In genomic region chr7:92897021-92897420, GRCm38 (mm10) we compare ENCODE assay signal across 8 mouse cellular contexts. TPM values are rescaled to one million over a fixed set of nuclear protein-coding genes. Genes with fewer than 3 reads are reported as not detected.
DNase-seq lines count a peak whose midpoint lies in the region; ATAC-seq lines count a peak whose summit lies in the region.

No protein-coding gene starts in this region.

- peak; percentile 51 for DNase-seq in kidney, postnatal 10 days
- DNase-seq in A20 (ENCODE audit: low read depth, low spot score) (peak; percentile 36), NIH3T3 (ENCODE audit: low read depth) (peak; percentile 50)
- peak; percentile 33 for DNase-seq in yolk sac, embryonic 10.5 days (ENCODE audit: low spot score)
- DNase-seq in ovary, postnatal 36 days (ENCODE audit: low spot score): no peak
- no peak for DNase-seq in c-Kit-positive CD71-positive TER-119-positive erythroid progenitor cells, embryonic 14.5 days (ENCODE audit: low spot score)

- no peaks in the 10 kb centered on the region for H3K27me3 ChIP-seq in kidney, embryonic 16.5 days (ENCODE audit: insufficient read depth, low read length)
- no peaks in the 10 kb centered on the region for H3K27me3 ChIP-seq in forebrain, embryonic 16.5 days (replicated peaks; ENCODE audit: control insufficient read depth, insufficient read depth, low read length)

- no peak overlapping the region for H3K27ac ChIP-seq in kidney, embryonic 16.5 days (ENCODE audit: low read length)
- no peak overlapping the region for H3K27ac ChIP-seq in forebrain, embryonic 16.5 days (ENCODE audit: low read length)

- WGBS in kidney, embryonic 16.5 days: 51% methylated on average over 2 of the region's 2 CpGs
- 64% methylated on average over 2 of the region's 2 CpGs for WGBS in forebrain, embryonic 16.5 days

- no peaks in the 10 kb centered on the region for H3K4me1 ChIP-seq in kidney, embryonic 16.5 days (ENCODE audit: insufficient read depth, low read length)
- peaks cover 3% of the 10 kb centered on the region; the same call in 1 of the 2 replicates for H3K4me1 ChIP-seq in forebrain, embryonic 16.5 days (replicated peaks; ENCODE audit: control insufficient read depth, insufficient read depth, low read length)

- H3K4me3 ChIP-seq in kidney, embryonic 16.5 days (ENCODE audit: low read length): no peak overlapping the region
- no peak overlapping the region for H3K4me3 ChIP-seq in forebrain, embryonic 16.5 days (replicated peaks; ENCODE audit: low read length)

- no peak overlapping the region for H3K4me2 ChIP-seq in kidney, embryonic 16.5 days (replicated peaks; ENCODE audit: low read depth, low read length)
- H3K4me2 ChIP-seq in forebrain, embryonic 16.5 days (ENCODE audit: low read length): no peak overlapping the region

- peaks cover 5% of the 10 kb centered on the region for H3K9me3 ChIP-seq in kidney, embryonic 16.5 days (ENCODE audit: low read length)
- no peaks in the 10 kb centered on the region; the same call in 1 of the 2 replicates for H3K9me3 ChIP-seq in forebrain, embryonic 16.5 days (ENCODE audit: control insufficient read depth, low read length)

- H3K36me3 ChIP-seq in kidney, embryonic 16.5 days (ENCODE audit: insufficient read depth, low read length): 0 out of 2 replicates have a peak, but pooled peaks cover 4% of the 10 kb centered on the region
- H3K36me3 ChIP-seq in forebrain, embryonic 16.5 days (ENCODE audit: control insufficient read depth, insufficient read depth): no peaks in the 10 kb centered on the region

- ATAC-seq in kidney, embryonic 16.5 days (ENCODE audit: low FRiP score, low TSS enrichment): no peak
- 0 out of 2 replicates have a peak, but pooled peaks have one; percentile 66 for ATAC-seq in forebrain, embryonic 16.5 days

- no peak overlapping the region for H3K9ac ChIP-seq in kidney, embryonic 16.5 days (replicated peaks; ENCODE audit: low read length)
- H3K9ac ChIP-seq in forebrain, embryonic 16.5 days (replicated peaks; ENCODE audit: low read depth, low read length): no peak overlapping the region

RNA-seq across cellular contexts. Expression of gene Prcp, which starts 22.8 kb away (rescaled TPM):
- 23.0 TPM in 2 replicates for polyA plus RNA-seq in kidney, embryonic 16.5 days (2015; fragmentation: Nextera tagmentation; extraction: Ambion mirVana)
- 17.3 and 19.7 TPM in 2 replicates for polyA plus RNA-seq in forebrain, embryonic 16.5 days (2015; fragmentation: Nextera tagmentation; extraction: Ambion mirVana)

RNA-seq across cellular contexts. Expression of gene Ddias, which starts 23.0 kb away (rescaled TPM):
- polyA plus RNA-seq in kidney, embryonic 16.5 days (2015; fragmentation: Nextera tagmentation; extraction: Ambion mirVana): 12.0 and 13.4 TPM in 2 replicates
- 6.6 and 9.6 TPM in 2 replicates for polyA plus RNA-seq in forebrain, embryonic 16.5 days (2015; fragmentation: Nextera tagmentation; extraction: Ambion mirVana)

Comparison
In these comparisons a context has a peak if more than half of its experiments do, and no peak if none do; other contexts are left out.
1. DNase-seq: peak in kidney, postnatal 10 days (single experiment), A20 (single experiment), NIH3T3 (single experiment) and yolk sac, embryonic 10.5 days (single experiment); none in ovary, postnatal 36 days (single experiment) and c-Kit-positive CD71-positive TER-119-positive erythroid progenitor cells, embryonic 14.5 days (single experiment).